Mouse (Mus musculus) cerebellum, postnatal 14 days (tissue): ENCODE measurements around the gene Adam1a.
"Not testable (repeated sequence)": the region's sequence is repeated elsewhere in the genome, so short reads cannot be mapped to it uniquely, and the experiment has no call there.

Experiments used
- DNase-seq, 2 experiments: peaks; one replicate each; pipeline ENCODE4 v3.0.0; 2021; ENCODE audit warnings: mixed read lengths in 2 of 2

Gene Adam1a

DNA sequence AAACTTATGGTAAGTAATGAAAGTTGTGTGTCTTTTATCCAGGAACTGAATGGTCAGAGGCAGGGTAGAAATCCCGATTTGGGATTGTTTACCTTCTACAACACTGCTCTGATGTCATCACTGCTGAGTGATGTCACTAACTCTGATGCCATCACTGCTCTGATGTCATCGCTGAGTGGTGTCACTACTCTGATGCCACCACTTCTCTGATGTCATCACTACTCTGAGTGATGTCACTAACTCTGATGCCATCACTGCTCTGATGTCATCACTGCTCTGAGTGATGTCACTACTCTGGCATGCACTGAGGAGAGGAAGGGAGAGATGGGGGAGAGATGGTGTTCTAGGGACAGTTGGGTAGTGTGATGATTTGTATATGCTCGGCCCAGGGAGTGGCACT, 17.2 kb upstream of the Adam1a start:
- no peak for DNase-seq

DNA sequence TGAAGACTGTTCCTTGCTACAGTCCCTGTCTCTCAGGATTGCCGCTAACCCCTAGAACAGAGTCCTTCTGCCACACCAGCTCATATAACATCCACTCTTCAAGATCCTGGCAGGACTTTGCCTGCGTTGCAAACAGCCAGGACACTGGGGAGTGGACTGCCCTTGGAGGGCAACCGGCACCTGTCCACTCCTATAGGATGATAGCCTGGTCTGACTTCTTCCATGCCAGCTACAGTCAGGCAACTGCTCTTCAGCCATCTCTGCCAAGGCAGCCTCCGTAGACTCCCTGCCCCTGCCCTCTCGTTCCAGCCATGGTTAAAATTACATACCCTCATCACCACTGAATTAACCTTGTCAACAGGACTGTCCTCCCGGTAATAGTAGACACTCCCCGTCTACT, 3.9 kb upstream of the Adam1a start:
- DNase-seq = peak; percentile 14 to 25

DNA sequence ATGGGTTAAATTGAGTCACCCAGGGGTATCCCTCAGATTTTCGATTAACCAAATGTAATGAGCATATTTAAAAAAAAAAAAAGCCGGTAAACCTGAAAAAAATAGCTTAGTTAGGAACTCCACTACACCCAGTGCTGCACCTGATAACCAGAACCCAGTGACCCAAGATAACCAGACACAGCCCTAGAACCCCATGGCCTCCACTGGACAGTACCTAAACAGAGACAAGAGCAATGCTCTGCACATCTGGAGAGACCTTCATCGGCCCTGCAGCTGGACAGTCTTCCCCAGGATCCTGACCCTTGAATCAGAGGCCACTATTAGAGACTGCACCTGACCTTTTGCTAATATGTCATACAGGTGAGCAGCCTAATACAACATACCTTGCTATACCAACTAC, 1.8 kb upstream of the Adam1a start:
- DNase-seq = no peak

DNA sequence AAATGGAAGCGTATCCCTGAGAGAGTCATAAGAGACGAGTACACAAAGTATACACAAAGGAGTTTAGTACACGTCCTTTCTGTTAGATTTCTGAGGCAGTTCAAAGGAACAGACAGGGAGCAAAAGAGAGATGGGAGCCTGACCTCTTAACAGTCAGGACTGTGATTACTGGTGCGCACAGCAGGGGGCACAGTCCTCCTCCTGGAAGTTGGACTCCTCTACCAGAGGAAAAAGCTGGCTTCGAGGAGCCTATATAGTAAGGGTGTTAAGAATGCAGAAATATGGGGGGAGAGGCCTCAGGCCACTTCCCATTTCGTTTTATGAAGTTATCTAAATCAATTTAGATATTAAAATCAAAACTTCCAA, 1.2 kb upstream of the Adam1a start:
- DNase-seq = peak; percentile 42 to 68

DNA sequence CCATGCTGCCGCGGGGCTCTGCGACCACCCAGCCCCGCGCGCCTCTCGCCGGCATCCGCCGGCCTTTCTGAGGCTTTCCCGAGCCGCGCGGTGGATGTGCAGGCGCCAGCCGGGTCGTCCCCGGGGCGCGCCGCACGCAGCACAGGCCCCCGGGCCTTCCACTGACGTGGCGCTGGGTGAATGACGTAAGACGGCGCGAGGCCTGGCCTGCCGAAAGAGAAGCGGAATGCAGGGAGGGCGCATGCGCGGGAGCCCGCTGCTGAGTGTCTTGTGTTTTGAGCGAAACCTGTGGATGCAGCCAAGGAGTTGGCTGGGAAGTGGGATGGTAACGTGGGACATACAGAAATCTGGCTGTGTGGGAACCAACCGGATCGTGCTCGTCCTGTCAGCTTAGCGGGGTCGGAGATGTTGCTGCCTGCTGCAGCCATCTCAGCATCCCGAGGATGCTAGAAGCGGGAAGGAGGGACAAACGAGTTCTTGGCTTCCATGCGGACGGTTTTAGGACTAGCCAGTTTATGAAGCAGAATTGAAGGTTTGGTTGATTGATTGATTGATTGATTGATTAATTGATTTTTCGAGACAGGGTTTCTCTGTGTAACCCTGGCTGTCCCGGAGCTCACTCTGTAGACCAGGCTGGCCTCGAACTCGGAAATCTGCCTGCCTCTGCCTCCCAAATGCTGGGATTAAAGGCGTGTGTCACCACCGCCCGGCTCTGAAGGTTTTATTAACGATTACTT, 679 bp upstream of the Adam1a start, which contains the start of gene Mapkapk5:
Gene Mapkapk5 (minus strand): TSS at position 113 of the 737 bp plus-strand sequence.
- peak; percentile 99 for DNase-seq

DNA sequence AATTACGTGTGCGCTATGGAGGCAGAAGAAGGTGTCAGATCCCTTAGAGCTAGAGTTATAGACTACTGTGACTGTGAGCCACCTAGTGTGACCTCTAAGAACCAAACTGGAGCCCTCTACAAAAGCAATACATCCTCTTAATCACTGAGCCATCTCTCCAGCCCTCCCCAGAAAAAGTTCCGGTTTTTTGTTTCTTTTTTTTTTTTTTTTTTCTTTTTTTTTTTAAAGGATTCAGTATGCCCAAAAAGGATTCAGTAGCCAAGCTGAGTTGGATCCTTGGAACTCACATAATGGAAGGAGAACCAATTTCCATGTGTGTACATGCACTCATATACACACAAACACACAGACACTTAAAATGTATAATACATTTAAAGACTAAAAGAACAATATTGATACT, 1.9 kb downstream of the Adam1a start:
- no peak for DNase-seq

DNA sequence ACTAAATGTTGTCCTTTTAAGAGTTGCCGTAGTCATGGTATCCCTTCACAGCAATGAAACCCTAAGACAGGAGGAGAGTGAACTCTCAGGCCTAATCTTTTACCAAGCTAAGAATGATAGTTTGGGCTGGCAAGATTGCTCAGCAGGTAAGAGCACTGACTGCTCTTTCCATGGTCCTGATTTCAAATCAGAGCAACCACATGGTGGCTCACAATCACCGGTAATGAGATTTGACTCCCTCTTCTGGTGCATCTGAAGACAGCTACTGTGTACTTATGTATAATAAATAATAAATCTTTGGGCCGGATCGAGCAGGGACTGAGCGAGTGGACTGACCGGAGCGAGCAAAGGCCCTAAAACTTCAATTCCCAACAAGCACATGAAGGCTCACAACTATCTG, 4.0 kb downstream of the Adam1a start:
- no peak for DNase-seq

DNA sequence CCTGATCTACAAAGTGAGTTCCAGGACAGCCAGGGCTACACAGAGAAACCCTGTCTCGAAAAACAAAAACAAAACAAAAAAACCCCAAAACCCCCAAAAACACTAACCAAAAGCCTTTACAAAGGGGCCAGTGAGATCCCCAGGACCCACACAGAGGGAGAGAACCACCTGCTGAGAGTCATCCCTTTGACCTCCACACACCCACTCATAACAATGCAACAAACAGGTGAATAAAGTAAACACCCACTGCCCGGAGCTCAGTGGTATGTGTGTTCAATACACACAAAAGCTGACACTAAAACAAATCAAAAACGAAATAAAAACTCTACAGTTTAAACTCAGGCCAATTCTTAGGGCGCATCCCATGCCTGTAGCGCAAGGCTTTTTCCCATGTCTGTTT, 5.2 kb downstream of the Adam1a start:
- DNase-seq = no peak

DNA sequence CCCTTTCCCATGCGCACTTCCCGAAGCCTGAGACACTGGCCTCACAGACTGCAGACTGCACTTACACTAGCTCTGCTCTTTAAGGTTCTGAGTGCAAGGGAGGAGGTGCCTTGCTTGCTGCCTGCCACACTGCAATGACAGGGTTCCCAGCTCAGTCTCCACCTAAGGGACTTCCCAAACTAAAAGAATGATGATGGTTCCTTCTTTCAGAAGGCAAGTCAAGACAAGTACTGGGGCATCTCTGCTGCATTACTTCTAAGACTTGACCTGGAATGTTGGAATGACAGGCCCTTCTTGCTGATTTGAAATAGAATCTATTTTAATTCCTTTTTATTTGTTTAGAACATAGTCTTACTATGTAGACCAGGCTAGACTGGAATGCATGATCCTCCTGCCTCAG, 7.7 kb downstream of the Adam1a start:
- DNase-seq = no peak

DNA sequence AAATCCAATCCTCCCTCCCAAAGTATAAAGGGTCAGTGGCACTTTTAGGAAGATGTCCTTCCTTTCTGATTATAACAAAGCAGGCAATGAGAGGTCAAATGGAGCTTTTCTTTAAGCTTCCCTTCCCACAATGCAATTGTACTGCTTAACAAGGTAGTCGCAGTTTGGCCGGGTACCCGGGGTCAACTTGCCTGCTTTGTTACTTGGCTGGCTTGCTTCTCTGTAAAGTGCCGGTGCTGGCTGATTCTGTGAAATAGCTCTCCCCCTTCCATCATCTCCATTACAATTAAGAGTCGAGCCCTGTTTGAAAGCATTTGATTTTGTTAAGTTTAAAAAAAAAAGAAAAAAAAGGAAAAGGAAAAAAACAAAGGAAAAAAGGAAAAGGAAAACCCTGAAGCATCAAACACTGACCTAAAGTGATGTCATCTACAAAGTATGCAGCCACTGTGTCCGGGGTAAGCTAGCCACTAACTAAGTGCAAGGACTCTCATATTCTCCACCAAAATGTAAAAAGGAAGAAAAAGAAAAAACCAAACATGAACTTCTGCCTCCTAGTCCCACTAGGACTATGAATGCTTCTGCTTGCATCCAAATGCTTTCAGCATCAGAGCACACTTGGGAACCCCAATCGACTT, 8.2 kb downstream of the Adam1a start:
- DNase-seq = no peak

DNA sequence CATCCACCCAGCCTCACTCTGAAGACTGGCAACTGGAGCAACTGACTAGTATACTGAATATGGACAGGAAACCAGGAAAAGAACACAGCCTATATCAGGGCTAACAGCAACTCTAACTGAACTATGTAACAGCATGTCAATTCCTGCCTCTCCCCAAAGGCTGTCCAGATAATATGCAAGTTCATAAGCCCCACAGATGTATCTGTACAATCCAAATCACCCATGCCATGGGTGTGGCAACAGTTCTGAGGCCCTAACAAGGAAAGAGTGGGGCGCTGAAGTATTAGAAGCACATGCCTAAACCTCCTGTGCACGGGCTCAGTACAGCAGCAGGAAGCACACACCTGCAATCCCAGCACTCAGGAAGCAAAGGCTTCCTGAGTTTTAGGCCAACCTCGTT, 10.2 kb downstream of the Adam1a start:
- no peak for DNase-seq

DNA sequence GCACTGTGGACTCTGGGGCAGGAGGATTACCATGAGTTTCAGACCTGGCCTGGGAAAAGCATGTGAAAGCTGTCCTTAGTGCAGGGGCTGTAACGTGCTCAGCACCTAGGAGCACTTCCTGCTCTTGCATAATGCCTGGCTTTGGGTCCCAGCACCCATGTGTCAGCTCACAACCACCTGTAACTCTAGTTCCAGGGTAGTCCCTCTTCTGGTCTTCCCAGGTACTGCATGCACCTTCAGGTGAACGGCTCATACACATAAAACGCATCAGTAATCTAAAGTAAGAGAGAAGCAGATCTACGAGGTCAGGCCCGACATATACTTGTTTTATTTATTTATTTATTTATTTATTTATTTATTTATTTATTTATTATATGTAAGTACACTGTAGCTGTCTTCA, 10.8 kb downstream of the Adam1a start:
- DNase-seq = peak in 1 of 2 experiments; percentile 69

DNA sequence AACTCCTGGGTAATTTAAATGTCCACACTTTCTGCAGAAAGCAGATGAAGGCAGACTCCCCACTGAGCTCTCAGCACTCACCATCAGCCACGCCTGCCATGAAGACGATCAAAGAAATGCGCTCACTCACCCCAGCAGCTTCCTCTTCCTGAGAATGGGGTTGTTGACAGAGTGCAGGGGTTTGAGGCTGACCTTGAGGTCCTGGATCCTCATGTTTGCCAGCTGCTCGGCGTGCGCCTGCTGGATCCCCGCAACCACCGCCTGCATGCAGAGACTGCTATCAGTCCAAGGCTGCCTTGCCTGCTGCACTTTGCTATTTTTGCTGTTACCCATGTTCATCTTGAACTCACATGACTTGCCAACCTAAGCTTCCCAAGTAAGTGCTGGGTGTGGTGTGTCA, 18.3 kb downstream of the Adam1a start:
- no peak for DNase-seq

DNA sequence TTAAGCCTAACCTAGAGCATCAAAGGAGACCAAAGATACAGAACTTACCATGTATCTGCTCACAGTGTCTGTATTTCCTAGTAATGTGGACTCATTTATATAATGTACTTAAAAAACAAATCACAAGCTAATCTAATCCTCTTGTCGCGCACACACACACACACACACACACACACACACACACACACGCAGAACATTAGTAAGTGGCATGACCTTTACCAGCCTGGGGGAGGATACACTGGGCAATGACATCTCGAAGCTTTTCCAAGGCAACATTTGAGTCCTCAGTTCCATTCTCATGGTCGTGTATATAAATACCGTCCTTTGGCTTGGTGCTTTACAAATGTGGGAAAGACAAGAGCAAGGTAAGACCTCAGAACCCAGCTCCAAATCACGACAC, 18.8 kb downstream of the Adam1a start:
- no peak for DNase-seq

DNA sequence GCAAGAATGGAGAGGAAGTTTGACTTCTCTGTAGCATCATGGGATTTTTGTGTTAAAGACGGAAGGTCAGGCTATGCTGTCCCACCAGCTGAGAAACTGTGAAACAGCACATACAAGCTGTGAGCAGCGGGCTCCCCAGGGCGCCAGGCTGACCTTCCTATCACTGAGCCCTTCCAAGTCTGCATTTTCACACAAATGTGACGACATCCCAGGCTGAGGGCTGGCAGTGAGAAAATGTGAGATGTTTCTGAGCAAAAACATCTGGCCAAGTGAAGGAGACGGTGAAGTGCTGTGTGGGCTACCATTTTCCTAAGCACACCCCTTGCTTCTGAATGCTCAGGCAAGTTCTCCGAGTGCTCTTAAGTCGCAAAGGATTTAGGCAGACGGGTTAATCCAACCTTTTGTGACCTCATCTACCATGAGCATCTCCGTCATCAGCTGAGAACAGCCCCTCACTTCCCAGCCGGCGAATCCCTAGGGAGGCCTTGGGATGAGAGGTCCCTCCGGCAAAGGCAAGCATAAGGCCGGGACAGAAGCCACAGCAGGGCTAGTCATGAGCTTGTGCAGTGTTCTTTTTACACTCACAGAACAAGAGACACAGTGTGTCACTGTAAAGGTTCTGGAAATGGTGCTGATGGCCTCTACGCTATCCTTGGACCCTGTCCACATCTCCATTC, 19.4 kb downstream of the Adam1a start:
- no peak for DNase-seq

DNA sequence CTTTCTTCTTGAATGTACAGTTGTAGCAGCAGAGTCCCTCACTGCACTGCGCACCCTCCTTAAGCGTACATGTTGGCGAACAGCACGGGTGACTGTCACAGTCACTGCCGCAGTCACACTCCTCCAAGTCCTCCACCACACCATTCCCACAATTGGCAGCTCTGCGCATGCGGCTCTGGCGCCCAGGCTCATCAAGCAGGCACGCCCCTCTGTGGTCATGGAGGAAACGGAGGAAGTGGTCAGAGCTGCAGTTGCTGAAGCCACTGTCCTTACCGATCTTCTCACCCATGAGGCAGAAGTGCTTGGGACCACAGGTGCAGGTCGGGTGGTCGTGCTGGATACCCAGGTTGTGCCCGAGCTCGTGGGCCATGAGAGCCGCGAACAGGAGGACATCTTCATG, 25.5 kb downstream of the Adam1a start:
- not testable (repeated sequence) for DNase-seq

DNA sequence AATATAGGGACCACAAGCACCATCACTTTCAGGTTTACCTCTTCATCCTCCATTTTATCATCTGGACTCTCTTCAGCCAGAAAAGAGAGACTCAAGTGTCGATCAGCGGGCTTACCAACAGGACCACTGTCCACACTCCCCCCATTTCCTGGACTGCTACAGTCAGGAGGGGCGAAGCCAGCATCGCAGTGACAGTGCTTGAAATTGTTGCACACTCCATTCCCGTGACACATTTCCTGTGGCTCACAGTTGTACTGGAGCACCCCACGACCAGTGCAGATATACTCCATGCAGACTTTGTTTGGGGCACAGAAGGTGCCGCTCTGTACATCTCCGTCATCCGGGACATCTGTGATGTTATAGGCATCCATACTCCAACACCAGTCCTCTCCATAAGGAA, 26.3 kb downstream of the Adam1a start:
- DNase-seq = no peak

DNA sequence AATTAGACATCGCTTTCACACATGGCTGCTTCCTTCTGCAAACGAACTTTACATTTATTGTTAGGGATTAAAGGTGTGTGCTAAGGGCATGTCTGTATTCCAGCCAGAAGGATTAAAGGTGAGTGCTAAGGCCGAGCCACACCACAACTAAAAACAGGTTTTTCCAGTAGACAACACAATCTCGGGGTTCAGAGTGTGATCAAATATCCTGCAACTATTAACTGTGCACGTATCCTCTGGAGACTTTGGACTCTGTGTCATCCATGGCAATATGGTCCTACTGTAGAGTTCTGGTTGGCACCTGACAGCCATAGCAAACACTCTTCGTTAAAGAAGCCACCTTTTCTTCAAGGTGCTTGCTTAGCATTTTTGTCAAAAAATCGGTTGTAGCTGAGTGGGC, 35.3 kb downstream of the Adam1a start:
- no peak for DNase-seq

DNA sequence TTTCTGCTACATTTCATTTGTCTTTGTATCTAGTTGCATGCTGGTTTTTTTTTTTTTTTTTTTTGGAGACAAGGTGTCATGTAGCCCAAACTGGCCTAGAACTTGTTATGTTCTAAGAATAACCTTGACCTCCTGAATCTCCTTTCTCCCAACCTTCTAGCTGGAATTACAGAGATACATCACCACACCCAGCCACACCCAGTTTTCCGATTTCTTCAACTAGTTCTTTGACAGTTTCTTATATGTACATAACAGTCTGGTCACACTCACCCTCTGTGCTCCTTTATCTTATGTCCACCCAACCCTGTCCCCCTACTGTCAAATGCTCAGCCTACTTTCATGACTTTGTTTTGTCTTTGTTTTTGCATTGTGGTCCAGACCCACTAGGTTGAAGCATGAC, 38.4 kb downstream of the Adam1a start:
- DNase-seq = no peak

DNA sequence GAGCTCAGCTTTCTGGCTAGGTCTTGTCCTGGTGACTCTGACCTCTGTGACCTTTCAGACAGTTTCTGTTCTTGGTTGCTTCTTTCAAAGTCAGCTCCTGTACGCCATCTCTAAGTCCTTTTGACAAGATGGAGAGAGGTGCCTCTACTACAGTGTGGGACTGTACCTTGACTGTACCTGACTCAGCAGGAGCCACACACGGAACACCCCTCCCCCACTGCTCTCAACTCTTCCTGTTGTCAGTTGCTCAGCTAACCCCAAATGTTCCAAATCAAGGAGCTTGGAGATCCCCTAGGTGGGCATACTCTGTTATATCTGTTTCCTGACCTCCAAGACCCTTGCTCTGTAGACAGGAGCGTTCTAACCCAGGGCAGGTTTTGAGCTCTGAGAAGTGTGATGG, 42.1 kb downstream of the Adam1a start, which contains the start of gene Adam1b:
Gene Adam1b (minus strand): TSS at position 205 of the 400 bp plus-strand sequence.
- no peak for DNase-seq

DNA sequence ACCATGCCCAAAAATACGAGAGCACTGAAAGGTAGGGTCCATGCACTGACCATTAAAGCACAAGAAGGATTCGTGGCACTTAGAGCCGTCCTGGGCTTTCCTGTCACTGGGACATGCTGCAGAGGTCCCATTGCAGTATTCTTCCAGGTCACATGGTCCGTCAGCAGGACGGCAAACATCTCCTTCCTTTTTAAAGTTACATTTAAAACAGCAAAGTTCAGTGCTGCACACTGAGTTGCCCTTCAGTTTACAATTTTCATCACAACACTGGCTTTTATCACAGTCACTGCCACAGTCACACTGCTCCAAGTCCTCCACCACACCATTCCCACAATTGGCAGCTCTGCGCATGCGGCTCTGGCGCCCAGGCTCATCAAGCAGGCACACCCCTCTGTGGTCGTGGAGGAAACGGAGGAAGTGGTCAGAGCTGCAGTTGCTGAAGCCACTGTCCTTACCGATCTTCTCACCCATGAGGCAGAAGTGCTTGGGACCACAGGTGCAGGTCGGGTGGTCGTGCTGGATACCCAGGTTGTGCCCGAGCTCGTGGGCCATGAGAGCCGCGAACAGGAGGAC, 43.8 kb downstream of the Adam1a start:
- not testable (repeated sequence) for DNase-seq

DNA sequence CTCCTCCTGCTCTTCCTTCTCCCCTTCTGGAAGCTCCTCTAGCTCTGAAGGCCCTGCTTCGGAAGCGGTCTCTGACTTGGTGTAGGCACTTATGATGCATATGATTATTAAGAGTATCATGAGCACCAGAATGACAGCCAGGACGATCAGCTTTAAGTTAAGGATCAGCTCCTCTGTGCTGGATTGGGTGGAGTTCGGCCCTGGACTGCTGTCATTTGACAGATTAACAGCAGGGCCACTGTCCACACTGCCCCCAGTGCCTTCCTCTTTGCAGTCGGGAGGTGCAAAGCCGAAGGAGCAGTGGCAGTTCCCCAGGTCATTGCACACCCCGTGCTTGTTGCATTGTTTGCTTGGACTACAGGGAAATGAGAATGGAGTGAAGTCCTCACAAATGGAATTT, 44.6 kb downstream of the Adam1a start:
- DNase-seq = no peak

DNA sequence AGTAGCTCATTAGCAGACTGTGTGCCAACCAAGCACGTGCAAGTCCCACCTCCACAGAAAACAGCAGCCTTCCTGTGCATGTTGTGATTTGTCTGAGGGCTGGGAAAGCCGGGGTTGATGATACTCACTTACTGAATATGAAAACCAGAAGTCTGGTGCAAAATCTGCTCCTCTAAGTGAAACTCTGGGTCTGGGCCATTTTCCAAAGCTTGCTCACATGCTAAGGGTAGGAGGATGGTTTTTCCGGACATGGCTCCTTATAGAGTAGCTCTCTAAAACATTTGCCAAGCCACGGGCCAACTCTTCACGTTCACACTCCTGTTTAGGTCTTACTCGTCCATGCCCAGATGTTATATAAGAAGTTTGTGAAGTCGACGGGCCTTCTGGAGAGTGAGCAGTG, 52.0 kb downstream of the Adam1a start:
- no peak for DNase-seq

DNA sequence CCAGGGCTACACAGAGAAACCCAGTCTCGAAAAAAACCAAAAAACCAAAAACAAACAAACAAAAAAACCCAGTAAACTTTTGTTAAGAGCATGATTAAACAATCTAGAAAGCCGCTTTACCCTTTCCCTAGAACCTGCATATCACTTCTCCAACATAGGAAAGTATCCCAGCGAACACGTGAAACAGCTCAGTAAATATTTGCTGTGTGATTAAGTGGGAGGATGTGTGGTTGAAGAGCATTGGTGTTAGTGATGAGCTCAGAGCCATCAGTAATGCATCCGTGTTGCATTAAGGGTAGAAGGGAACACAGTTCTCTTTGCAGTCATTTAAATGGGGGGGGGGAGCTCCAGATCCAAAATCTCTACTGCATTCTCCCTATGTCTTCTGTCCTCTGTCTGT, 60.5 kb downstream of the Adam1a start:
- DNase-seq = no peak
